ENCODE assay signal across 34 mouse cellular contexts in genomic region chr17:14928631-14929030, GRCm38 (mm10). TPM values are rescaled to one million over a fixed set of nuclear protein-coding genes. Genes with fewer than 3 reads are reported as not detected.
"Had no signal": no experiment of that assay in that cellular context is flagged by ENCODE, and none has a peak within 500 bp of the region (broad histone marks: within the 10 kb centered on the region; RNA-seq: fewer than 3 reads in every experiment).

No protein-coding gene starts in this region.

- H3K4me2 ChIP-seq: heart, embryonic 11.5 days; heart, embryonic 13.5 days; heart, embryonic 15.5 days; hindbrain, embryonic 14.5 days; kidney, embryonic 15.5 days; limb, embryonic 12.5 days; liver, embryonic 11.5 days; liver, embryonic 13.5 days; liver, embryonic 15.5 days had no signal

- H3K27ac ChIP-seq: heart, embryonic 13.5 days; heart, embryonic 15.5 days; hindbrain, embryonic 14.5 days; kidney, embryonic 15.5 days; kidney, postnatal 0 days; limb, embryonic 12.5 days; liver, embryonic 13.5 days; liver, embryonic 15.5 days had no signal

- H3K9me3 ChIP-seq: heart, embryonic 13.5 days; heart, embryonic 15.5 days; kidney, embryonic 15.5 days; limb, embryonic 12.5 days; liver, embryonic 13.5 days; liver, embryonic 15.5 days had no signal

- H3K4me3 ChIP-seq: heart, embryonic 13.5 days; heart, embryonic 15.5 days; kidney, embryonic 15.5 days; limb, embryonic 12.5 days; liver, embryonic 13.5 days; liver, embryonic 15.5 days had no signal

- H3K9ac ChIP-seq: heart, embryonic 13.5 days; heart, embryonic 15.5 days; hindbrain, embryonic 14.5 days; kidney, embryonic 15.5 days; limb, embryonic 12.5 days; liver, embryonic 13.5 days; liver, embryonic 15.5 days had no signal

- DNase-seq: gastrocnemius, postnatal 14 days; gastrocnemius, postnatal 36 days; heart, adult 18-20 months; heart, postnatal 14 days; heart, postnatal 36 days; kidney, adult 11 months; kidney, adult 2 months; kidney, adult 9 months; kidney, postnatal 14 days; kidney, postnatal 36 days; layer of hippocampus, adult 9-11 months; layer of hippocampus, postnatal 36 days; left cerebral cortex, postnatal 4 days; liver; liver, embryonic 13.5 days had no signal

- H3K27me3 ChIP-seq: heart, embryonic 13.5 days; kidney, embryonic 15.5 days; limb, embryonic 12.5 days; liver, embryonic 13.5 days; liver, embryonic 15.5 days had no signal

- H3K4me1 ChIP-seq: kidney, embryonic 15.5 days; limb, embryonic 12.5 days; liver, embryonic 13.5 days; liver, embryonic 15.5 days had no signal

- H3K36me3 ChIP-seq: heart, embryonic 13.5 days; heart, embryonic 15.5 days; kidney, embryonic 15.5 days; limb, embryonic 12.5 days; liver, embryonic 13.5 days; liver, embryonic 15.5 days had no signal

RNA-seq across cellular contexts. Expression of gene Wdr27, which starts 14.3 kb away (rescaled TPM):
- total RNA-seq: hematopoietic stem cell, adult 5-6 weeks had no signal

RNA-seq across cellular contexts. Expression of gene Gm3417, which starts 50.0 kb away (rescaled TPM):
- total RNA-seq: gastrocnemius, adult 18-20 months; gastrocnemius, adult 8-10 months; gastrocnemius, postnatal 14 days; gastrocnemius, postnatal 36 days; heart, adult 18-20 months; heart, postnatal 14 days; heart, postnatal 36 days; hematopoietic stem cell, adult 5-6 weeks; layer of hippocampus, postnatal 14 days; left cerebral cortex, adult 18-20 months; left cerebral cortex, postnatal 25 days; left cerebral cortex, postnatal 4 days had no signal
- polyA plus RNA-seq: heart, embryonic 11.5 days; heart, embryonic 15.5 days; heart, postnatal 0 days; hindbrain, embryonic 16.5 days; intestine, embryonic 14.5 days; large intestine, adult 2 months; limb, embryonic 12.5 days had no signal
